Mouse (Mus musculus) C2C12 (cell line): Measurements from ENCODE around the gene Cit.

Experiments used
- CEBPB ChIP-seq: IDR thresholded peaks from one replicate; pipeline ENCODE4 v1.6.1; 2011; ENCODE audit warnings: low read depth, mild to moderate bottlenecking, control low read depth, moderate library complexity
- CTCF ChIP-seq: IDR thresholded peaks from one replicate; pipeline ENCODE4 v1.5.1; 2011; ENCODE audit not compliant: control insufficient read depth, insufficient read depth, insufficient read length
- FOSL1 ChIP-seq: IDR thresholded peaks from one replicate; pipeline ENCODE4 v1.8.0; 2011; ENCODE audit warnings: mild to moderate bottlenecking, low read length; ENCODE audit not compliant: poor library complexity, insufficient read depth, severe bottlenecking
- MAX ChIP-seq: IDR thresholded peaks from one replicate; pipeline ENCODE4 v1.6.1; 2011; ENCODE audit warnings: mild to moderate bottlenecking, control low read depth
- MYOD1 ChIP-seq: IDR thresholded peaks from one replicate; pipeline ENCODE4 v1.6.1; 2011; ENCODE audit warnings: low read depth; ENCODE audit not compliant: control insufficient read depth, insufficient read length
- MYOG ChIP-seq: IDR thresholded peaks from one replicate; pipeline ENCODE4 v1.6.1; 2011; ENCODE audit not compliant: control insufficient read depth, insufficient read length; ENCODE audit errors: extremely low read depth
- USF1 ChIP-seq: IDR thresholded peaks from one replicate; pipeline ENCODE4 v1.6.1; 2011; ENCODE audit warnings: low read depth, mild to moderate bottlenecking, control low read depth, moderate library complexity

GRCm38 (mm10) chr5:115936851-115937250, 91.8 kb downstream of the Cit start:
- TF ChIP-seq CTCF = no peak
- TF ChIP-seq CEBPB = no peak
- TF ChIP-seq MAX = no peak
- no peak for TF ChIP-seq FOSL1
- TF ChIP-seq MYOG = no peak
- no peak for TF ChIP-seq USF1
- no peak for TF ChIP-seq MYOD1
